Mouse (Mus musculus) left cerebral cortex, postnatal 25 days (tissue): ENCODE results near the gene Tdrd5. TPM values are rescaled to one million over a fixed set of nuclear protein-coding genes. Genes with fewer than 3 reads are reported as not detected.
"Not testable (repeated sequence)": the region's sequence is repeated elsewhere in the genome, so short reads cannot be mapped to it uniquely, and the experiment has no call there.

Experiments used
- DNase-seq, 2 experiments: peaks; one replicate each; pipeline ENCODE4 v3.0.0; 2022; ENCODE audit warnings: low spot score in 2 of 2, mixed read lengths in 1 of 2
- intact Hi-C: fragments of 180-260 bp; cut with DNase I; formaldehyde crosslinking; loops from one replicate; pipeline ENCODE4 v1.15.1; 2025
- total RNA-seq, 2 experiments: library from RNA; stranded (reverse); gene quantifications; 2 replicates each; pipeline ENCODE4 v1.2.3; 2021

The Tdrd5 gene
- total RNA-seq, 2 experiments from 2014 or later = 2.3 to 2.5 TPM

GRCm38 (mm10) chr1:156263946-156264345, 39.5 kb downstream of the Tdrd5 start:
- no peak for DNase-seq
- intact Hi-C loops = loop anchor here (1.0 to 5.0 kb wide), 2 partner anchors 275 to 368 kb away; no protein-coding TSS in a partner anchor

- peak; percentile 45 to 56 for DNase-seq
- intact Hi-C loops = loop anchor here (1.0 to 5.0 kb wide), 2 partner anchors 276 to 369 kb away; no protein-coding TSS in a partner anchor
Observed at GRCm38 (mm10) chr1:156263352-156263751, 40.1 kb downstream of the Tdrd5 start.

- intact Hi-C loops = no loop called here
- no peak for DNase-seq
Observed at GRCm38 (mm10) chr1:156254866-156255265, 48.6 kb downstream of the Tdrd5 start.

GRCm38 (mm10) chr1:156251096-156251495, 52.4 kb downstream of the Tdrd5 start:
- DNase-seq, intact Hi-C loops: not testable (repeated sequence)

GRCm38 (mm10) chr1:156247893-156248292, 55.6 kb downstream of the Tdrd5 start:
- intact Hi-C loops = no loop called here
- no peak for DNase-seq

- intact Hi-C loops = loop anchor here (2.0 to 5.0 kb wide), 2 partner anchors 155 to 295 kb away; no protein-coding TSS in a partner anchor
Observed at GRCm38 (mm10) chr1:156241713-156242348, 61.6 kb downstream of the Tdrd5 start.

GRCm38 (mm10) chr1:156241035-156241434, 62.4 kb downstream of the Tdrd5 start:
- peak in 1 of 2 experiments; percentile 16 for DNase-seq
- intact Hi-C loops = loop anchor here (2.0 to 5.0 kb wide), 2 partner anchors 154 to 296 kb away; no protein-coding TSS in a partner anchor

More at GRCm38 (mm10) chr1:156241713-156242348, 61.6 kb downstream of the Tdrd5 start:
- DNase-seq = peak; percentile 61 to 64

- intact Hi-C loops = no loop called here
Observed at GRCm38 (mm10) chr1:156231122-156231521, 72.3 kb downstream of the Tdrd5 start.

GRCm38 (mm10) chr1:156230339-156231089, 73.0 kb downstream of the Tdrd5 start:
- intact Hi-C loops = no loop called here
- peak in 1 of 2 experiments; percentile 8 for DNase-seq

More at GRCm38 (mm10) chr1:156231122-156231521, 72.3 kb downstream of the Tdrd5 start:
- DNase-seq = no peak

GRCm38 (mm10) chr1:156229448-156229847, 74.0 kb downstream of the Tdrd5 start:
- intact Hi-C loops = loop anchor here (2.0 kb wide), 1 partner anchor 143 kb away; no protein-coding TSS in a partner anchor

GRCm38 (mm10) chr1:156228728-156229127, 74.7 kb downstream of the Tdrd5 start:
- intact Hi-C loops = loop anchor here (2.0 kb wide), 1 partner anchor 142 kb away; no protein-coding TSS in a partner anchor
- no peak for DNase-seq

More at GRCm38 (mm10) chr1:156229448-156229847, 74.0 kb downstream of the Tdrd5 start:
- DNase-seq = peak; percentile 53 to 58

- no peak for DNase-seq
- intact Hi-C loops = no loop called here
Observed at GRCm38 (mm10) chr1:156226903-156227302, 76.6 kb downstream of the Tdrd5 start.

- no peak for DNase-seq
- intact Hi-C loops = no loop called here
Observed at GRCm38 (mm10) chr1:156222205-156223000, 81.1 kb downstream of the Tdrd5 start.

GRCm38 (mm10) chr1:156221327-156221726, 82.1 kb downstream of the Tdrd5 start:
- intact Hi-C loops = no loop called here
- no peak for DNase-seq

GRCm38 (mm10) chr1:156218573-156218972, 84.9 kb downstream of the Tdrd5 start:
- intact Hi-C loops = no loop called here
- DNase-seq = no peak

GRCm38 (mm10) chr1:156217941-156218340, 85.5 kb downstream of the Tdrd5 start:
- intact Hi-C loops = no loop called here
- DNase-seq = no peak

GRCm38 (mm10) chr1:156217393-156217792, 86.1 kb downstream of the Tdrd5 start:
- intact Hi-C loops = no loop called here
- DNase-seq = peak in 1 of 2 experiments; percentile 23

- DNase-seq = no peak
- intact Hi-C loops = no loop called here
Observed at GRCm38 (mm10) chr1:156216249-156216648, 87.2 kb downstream of the Tdrd5 start.

GRCm38 (mm10) chr1:156214651-156215050, 88.8 kb downstream of the Tdrd5 start:
- no peak for DNase-seq
- intact Hi-C loops = no loop called here

- intact Hi-C loops = no loop called here
- DNase-seq = no peak
Observed at GRCm38 (mm10) chr1:156212923-156213322, 90.5 kb downstream of the Tdrd5 start.
